Mouse (Mus musculus) CH12.LX (cell line): ENCODE results near the gene Nde1.

Experiments used
- BHLHE40 ChIP-seq: IDR thresholded peaks from 2 replicates; pipeline ENCODE4 v1.6.1; 2011; ENCODE audit warnings: mild to moderate bottlenecking, low read depth, low read length, improper control_type of control experiment
- CTCF ChIP-seq, 2 experiments: IDR thresholded peaks in 1 of 2; conservative IDR thresholded peaks in 1 of 2; 2 replicates each; pipeline ENCODE4 v1.5.1; 2011 to 2012; ENCODE audit warnings: low read depth in 2 of 2, low read length in 2 of 2, improper control_type of control experiment in 1 of 2, inconsistent platforms in 1 of 2, mild to moderate bottlenecking in 1 of 2, moderate library complexity in 1 of 2
- E2F4 ChIP-seq: IDR thresholded peaks from 2 replicates; pipeline ENCODE4 v1.6.1; 2011; ENCODE audit warnings: low read depth, low read length, improper control_type of control experiment; ENCODE audit not compliant: insufficient replicate concordance
- GABPA ChIP-seq: IDR thresholded peaks from 2 replicates; pipeline ENCODE4 v1.6.1; 2012; ENCODE audit warnings: low read depth, low read length, improper control_type of control experiment, inconsistent platforms; ENCODE audit not compliant: insufficient replicate concordance
- POLR2A ChIP-seq: IDR thresholded peaks from 2 replicates; pipeline ENCODE4 v1.6.1; 2011; ENCODE audit warnings: low read depth, mild to moderate bottlenecking, improper control_type of control experiment, low read length
- ZC3H11A ChIP-seq: IDR thresholded peaks from 2 replicates; pipeline ENCODE4 v1.6.1; 2012; ENCODE audit warnings: low read depth, mild to moderate bottlenecking, inconsistent platforms, low read length, improper control_type of control experiment
- ZNF384 ChIP-seq: IDR thresholded peaks from 2 replicates; pipeline ENCODE4 v1.6.1; 2012; ENCODE audit warnings: low read depth, low read length, improper control_type of control experiment, inconsistent platforms

DNA sequence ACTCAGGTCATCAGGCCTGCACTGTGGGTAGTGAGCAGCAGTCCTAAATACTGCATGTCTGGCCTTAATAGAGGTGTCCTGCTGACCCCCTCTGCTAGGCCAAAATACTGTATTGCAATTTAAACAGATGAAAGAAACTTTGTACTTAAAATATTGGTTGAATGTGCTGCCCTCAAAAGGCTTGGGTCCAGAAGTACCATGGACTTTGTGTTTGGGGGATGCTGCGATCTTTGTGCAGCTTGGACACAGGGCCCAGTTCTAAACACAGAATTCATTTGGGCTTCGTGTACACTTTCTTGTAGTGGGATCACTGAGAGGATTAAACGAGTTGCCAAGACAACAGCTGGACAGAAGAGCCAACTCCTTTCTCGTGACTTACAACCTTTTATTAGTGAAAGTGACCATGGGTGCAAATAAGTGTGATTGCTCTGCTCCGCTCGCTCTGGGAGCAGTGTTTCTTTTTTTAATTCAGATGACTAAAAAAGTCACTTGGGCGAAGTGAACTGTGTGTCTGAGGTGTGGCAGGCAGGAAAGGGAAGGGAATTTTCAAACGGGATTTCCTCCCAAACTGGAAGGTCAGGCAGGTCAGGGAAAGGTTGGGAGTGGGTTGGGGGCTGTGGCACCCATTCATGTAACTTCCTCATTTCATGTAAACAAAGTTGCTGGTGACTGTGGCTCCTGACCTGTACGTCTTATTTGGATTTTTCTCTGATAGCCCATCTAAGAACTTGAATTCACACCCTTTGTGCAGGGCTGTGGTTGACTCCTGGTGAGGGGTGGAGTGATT, 31.3 kb downstream of the Nde1 start:
- no peak for TF ChIP-seq CTCF (conservative IDR thresholded peaks at IDR 0.05 in 1 of 2, IDR thresholded peaks at IDR 0.05 in 1 of 2; ENCODE audit: low read depth in 2 of 2, low read length in 2 of 2)
- TF ChIP-seq GABPA: no peak
- no peak for TF ChIP-seq POLR2A
- no peak for TF ChIP-seq ZNF384
- no peak for TF ChIP-seq E2F4
- TF ChIP-seq ZC3H11A: no peak
- no peak for TF ChIP-seq BHLHE40
